Comparison of ENCODE assay signal across 8 mouse cellular contexts in the genomic region with DNA sequence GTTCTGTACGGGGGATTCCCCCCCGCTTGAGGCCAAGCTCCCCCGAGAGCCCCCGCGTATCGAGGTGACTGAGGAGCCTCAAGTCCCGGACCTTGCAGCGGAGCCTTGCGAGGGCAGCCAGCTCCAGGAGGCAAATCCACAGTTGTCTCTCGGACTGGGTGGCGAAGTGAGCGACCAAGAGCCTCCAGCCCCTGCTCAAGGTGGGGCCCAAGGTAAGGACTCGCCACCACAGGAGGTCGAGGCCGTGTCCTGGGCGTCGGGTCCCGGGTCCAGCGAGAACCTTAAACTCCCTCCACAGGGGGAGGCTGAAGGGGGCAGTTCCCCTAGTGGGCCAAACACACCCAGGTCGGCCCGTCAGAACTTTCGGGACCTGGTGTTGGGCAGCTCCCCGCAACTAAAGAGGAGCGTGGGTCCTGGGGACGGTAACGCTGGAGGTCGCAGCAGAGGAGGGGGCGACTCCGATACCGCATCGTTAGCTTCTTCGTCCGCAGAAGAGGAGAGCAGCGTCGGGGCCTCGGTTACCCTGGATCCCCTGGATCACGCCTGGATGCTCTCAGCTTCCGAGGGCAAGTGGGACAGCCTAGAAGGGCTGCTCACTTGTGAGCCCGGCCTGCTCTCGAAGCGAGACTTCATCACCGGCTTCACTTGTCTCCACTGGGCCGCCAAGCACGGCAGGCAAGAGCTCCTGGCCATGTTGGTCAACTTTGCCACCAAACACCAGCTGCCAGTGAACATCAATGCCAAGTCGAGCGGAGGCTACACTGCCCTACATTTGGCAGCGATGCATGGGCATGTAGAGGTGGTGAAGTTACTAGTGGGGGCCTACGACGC. TPM values are rescaled to one million over a fixed set of nuclear protein-coding genes. Genes with fewer than 3 reads are reported as not detected.
DNase-seq lines count a peak whose midpoint lies in the region; ATAC-seq and TF ChIP-seq lines count a peak whose summit lies in the region.

No protein-coding gene starts in this region.

- peaks cover 9% of the 10 kb centered on the region for H3K36me3 ChIP-seq in E14TG2a.4 (ENCODE audit: insufficient read depth, low read length)
- no peaks in the 10 kb centered on the region for H3K36me3 ChIP-seq in heart, embryonic 14.5 days (ENCODE audit: control insufficient read depth, insufficient read depth, low read length)
- no peaks in the 10 kb centered on the region for H3K36me3 ChIP-seq in kidney, embryonic 16.5 days (ENCODE audit: insufficient read depth, low read length)
- H3K36me3 ChIP-seq in liver, embryonic 16.5 days (ENCODE audit: control insufficient read depth, insufficient read depth), result no peaks in the 10 kb centered on the region

- 0 out of 2 replicates have a peak, but pooled peaks have one; percentile 5 for ATAC-seq in heart, embryonic 14.5 days (ENCODE audit: insufficient number of reproducible peaks, insufficient read depth, low FRiP score, low read depth)
- ATAC-seq in kidney, embryonic 16.5 days (ENCODE audit: low FRiP score, low TSS enrichment), result peak; percentile 55
- no peak for ATAC-seq in liver, embryonic 16.5 days (ENCODE audit: low read depth)

- no peak for TF ChIP-seq CTCF in E14TG2a.4 (conservative IDR thresholded peaks at IDR 0.05; ENCODE audit: low read length)
- TF ChIP-seq CTCF in embryonic fibroblast, embryonic 13.5 days (IDR thresholded peaks at IDR 0.05; ENCODE audit: borderline replicate concordance, insufficient read depth, low read length), result no peak

- H3K9ac ChIP-seq in heart, embryonic 14.5 days (ENCODE audit: low read length), result peak overlapping the region; percentile 93
- H3K9ac ChIP-seq in kidney, embryonic 16.5 days (replicated peaks; ENCODE audit: low read length), result peak overlapping the region; percentile 87
- H3K9ac ChIP-seq in liver, embryonic 16.5 days (ENCODE audit: low read depth, low read length), result peak overlapping the region; percentile 70

- peaks cover 17% of the 10 kb centered on the region for H3K4me1 ChIP-seq in E14TG2a.4 (replicated peaks; ENCODE audit: low read depth, low read length)
- no peaks in the 10 kb centered on the region for H3K4me1 ChIP-seq in embryonic fibroblast, embryonic 13.5 days (ENCODE audit: control insufficient read depth, insufficient read depth, low read length)
- H3K4me1 ChIP-seq in heart, embryonic 14.5 days (ENCODE audit: control insufficient read depth in 2 of 2, insufficient read depth in 2 of 2, low read length in 2 of 2), result peaks cover 8 to 18% of the 10 kb centered on the region in 2 experiments; a peak in 2 of 4 replicates
- H3K4me1 ChIP-seq in kidney, embryonic 16.5 days (ENCODE audit: insufficient read depth, low read length), result peaks cover 22% of the 10 kb centered on the region
- H3K4me1 ChIP-seq in liver, embryonic 16.5 days (ENCODE audit: control insufficient read depth, low read depth, low read length), result peaks cover 8% of the 10 kb centered on the region

- peaks cover 21% of the 10 kb centered on the region for H3K27me3 ChIP-seq in E14TG2a.4 (ENCODE audit: insufficient read depth, low read length)
- no peaks in the 10 kb centered on the region for H3K27me3 ChIP-seq in heart, embryonic 14.5 days (ENCODE audit: control insufficient read depth, insufficient read depth, low read length)
- no peaks in the 10 kb centered on the region for H3K27me3 ChIP-seq in kidney, embryonic 16.5 days (ENCODE audit: insufficient read depth, low read length)
- peaks cover 36% of the 10 kb centered on the region for H3K27me3 ChIP-seq in liver, embryonic 16.5 days (ENCODE audit: control insufficient read depth, insufficient read depth, low read depth, low read length)

- peak; percentile 33 for DNase-seq in adrenal gland, postnatal 25 days
- peak; percentile 49 for DNase-seq in neural tube, embryonic 10.5 days (ENCODE audit: extremely low spot score, low spot score)
- peak; percentile 27 for DNase-seq in thymus, postnatal 4 days

- WGBS in heart, embryonic 14.5 days, result 2% methylated on average over 48 of the region's 49 CpGs
- 2% methylated on average over 49 of the region's 49 CpGs for WGBS in kidney, embryonic 16.5 days
- WGBS in liver, embryonic 16.5 days (ENCODE audit: insufficient replicate concordance), result 4% methylated on average over 48 of the region's 49 CpGs

- H3K4me2 ChIP-seq in heart, embryonic 14.5 days (ENCODE audit: low read length), result peak overlapping the region; percentile 98
- H3K4me2 ChIP-seq in kidney, embryonic 16.5 days (replicated peaks; ENCODE audit: low read depth, low read length), result peak overlapping the region; percentile 100
- H3K4me2 ChIP-seq in liver, embryonic 16.5 days (ENCODE audit: low read depth, low read length), result peak overlapping the region; percentile 85

- no peak for TF ChIP-seq POLR2A in embryonic fibroblast, embryonic 13.5 days (IDR thresholded peaks at IDR 0.05; ENCODE audit: low read depth, low read length)

- H3K9me3 ChIP-seq in E14TG2a.4 (ENCODE audit: low read length), result no peaks in the 10 kb centered on the region
- H3K9me3 ChIP-seq in heart, embryonic 14.5 days (ENCODE audit: control insufficient read depth, low read length), result no peaks in the 10 kb centered on the region
- no peaks in the 10 kb centered on the region for H3K9me3 ChIP-seq in kidney, embryonic 16.5 days (ENCODE audit: low read length)
- no peaks in the 10 kb centered on the region for H3K9me3 ChIP-seq in liver, embryonic 16.5 days (replicated peaks; ENCODE audit: control insufficient read depth, low read length)

- no peak overlapping the region for H3K27ac ChIP-seq in embryonic fibroblast, embryonic 13.5 days (ENCODE audit: insufficient read depth, low read length)
- H3K27ac ChIP-seq in heart, embryonic 14.5 days (replicated peaks in 1 of 2; ENCODE audit: control insufficient read depth in 1 of 2, insufficient read depth in 1 of 2, low read depth in 2 of 2, low read length in 2 of 2), result peak overlapping the region in 1 of 2 experiments; percentile 92; a peak in 2 of 4 replicates
- peak overlapping the region; percentile 97; the same call in 1 of the 2 replicates for H3K27ac ChIP-seq in kidney, embryonic 16.5 days (ENCODE audit: low read length)
- H3K27ac ChIP-seq in liver, embryonic 16.5 days (ENCODE audit: low read length), result peak overlapping the region; percentile 24

- peak overlapping the region; percentile 91 for H3K4me3 ChIP-seq in E14TG2a.4 (replicated peaks; ENCODE audit: low read length)
- H3K4me3 ChIP-seq in embryonic fibroblast, embryonic 13.5 days (ENCODE audit: insufficient read depth, low read length), result peak overlapping the region; percentile 73
- H3K4me3 ChIP-seq in heart, embryonic 14.5 days (ENCODE audit: control insufficient read depth in 1 of 2, insufficient read depth in 1 of 2, low read depth in 1 of 2, low read length in 2 of 2), result peak overlapping the region; percentile 83 to 84
- H3K4me3 ChIP-seq in kidney, embryonic 16.5 days (ENCODE audit: low read length), result peak overlapping the region; percentile 72
- H3K4me3 ChIP-seq in liver, embryonic 16.5 days (ENCODE audit: low read depth, low read length), result peak overlapping the region; percentile 65

RNA-seq across cellular contexts. Expression of a gene that starts 0.7 kb away (rescaled TPM):
- total RNA-seq in adrenal gland, postnatal 25 days (2021), result 29.0 and 29.1 TPM in 2 replicates
- 4.4 and 5.8 TPM in 2 replicates for polyA plus RNA-seq in embryonic fibroblast, embryonic 13.5 days (2011; ENCODE audit: insufficient read length, low read depth, missing spikeins)
- polyA plus RNA-seq in heart, embryonic 14.5 days (2014; fragmentation: Nextera tagmentation; extraction: Ambion mirVana), result 2.0 and 2.5 TPM in 2 replicates
- 11.4 and 11.7 TPM in 2 replicates for polyA plus RNA-seq in kidney, embryonic 16.5 days (2015; fragmentation: Nextera tagmentation; extraction: Ambion mirVana)
- 2.5 and 2.7 TPM in 2 replicates for polyA plus RNA-seq in liver, embryonic 16.5 days (2015; fragmentation: Nextera tagmentation; extraction: Ambion mirVana)

RNA-seq across cellular contexts. Expression of a gene that starts 0.8 kb away (rescaled TPM):
- total RNA-seq in adrenal gland, postnatal 25 days (2021), result 47.4 and 67.0 TPM in 2 replicates
- 30.1 and 31.4 TPM in 2 replicates for polyA plus RNA-seq in embryonic fibroblast, embryonic 13.5 days (2011; ENCODE audit: insufficient read length, low read depth, missing spikeins)
- 40.1 and 40.5 TPM in 2 replicates for polyA plus RNA-seq in heart, embryonic 14.5 days (2014; fragmentation: Nextera tagmentation; extraction: Ambion mirVana)
- polyA plus RNA-seq in kidney, embryonic 16.5 days (2015; fragmentation: Nextera tagmentation; extraction: Ambion mirVana), result 46.3 and 48.6 TPM in 2 replicates
- polyA plus RNA-seq in liver, embryonic 16.5 days (2015; fragmentation: Nextera tagmentation; extraction: Ambion mirVana), result 9.4 and 11.9 TPM in 2 replicates
